Mouse (Mus musculus) heart, adult 18-20 months (tissue): ENCODE measurements around the gene Mrpl36. TPM values are rescaled to one million over a fixed set of nuclear protein-coding genes. Genes with fewer than 3 reads are reported as not detected.

Experiments used
- DNase-seq, 2 experiments: peaks; one replicate each; pipeline ENCODE4 v3.0.0; 2021 to 2022; ENCODE audit warnings: mixed read lengths in 1 of 2
- long read RNA-seq, 2 experiments: library from polyadenylated mRNA; stranded (forward); transcript quantifications; one replicate each; pipeline ENCODE4 v2.0.0; 2021
- total RNA-seq, 2 experiments: library from RNA; stranded (reverse); gene quantifications; 2 replicates each; pipeline ENCODE4 v1.2.3; 2021

The Mrpl36 gene
- total RNA-seq = 10 to 100 TPM; 57.0 to 61.7 TPM
- long read RNA-seq, experiment 1, transcript Mrpl36-201 (2 exons, 923 nt) = major isoform, 51 of 53 reads
- long read RNA-seq, experiment 1, partial matches to known transcripts = 0 of 53 reads
- long read RNA-seq, experiment 1, other reads (novel, unspliced or antisense) = 2 of 53 reads
- long read RNA-seq, experiment 2, transcript Mrpl36-201 (2 exons, 923 nt) = major isoform, 44 of 54 reads
- long read RNA-seq, experiment 2, partial matches to known transcripts = 0 of 54 reads
- long read RNA-seq, experiment 2, other reads (novel, unspliced or antisense) = 8 of 54 reads

- peak; percentile 94 to 95 for DNase-seq
Observed at GRCm38 (mm10) chr13:73327827-73328698, at the start of gene Mrpl36, which contains the start of gene Ndufs6. Gene Mrpl36, plus strand, starts transcription at chr13:73328513. Gene Ndufs6, minus strand, starts transcription at chr13:73328542.

GRCm38 (mm10) chr13:73279196-73279595 is 49.1 kb upstream of the Mrpl36 start:
- DNase-seq = no peak

GRCm38 (mm10) chr13:73282407-73282806 is 45.9 kb upstream of the Mrpl36 start:
- no peak for DNase-seq

GRCm38 (mm10) chr13:73283534-73283933 is 44.8 kb upstream of the Mrpl36 start:
- peak in 1 of 2 experiments; percentile 52 for DNase-seq

GRCm38 (mm10) chr13:73290206-73290605 is 38.1 kb upstream of the Mrpl36 start:
- DNase-seq = peak; percentile 75

GRCm38 (mm10) chr13:73291102-73291501 is 37.2 kb upstream of the Mrpl36 start:
- DNase-seq = no peak

GRCm38 (mm10) chr13:73298717-73299116 is 29.6 kb upstream of the Mrpl36 start:
- DNase-seq = no peak

GRCm38 (mm10) chr13:73299322-73299721 is 29.0 kb upstream of the Mrpl36 start:
- DNase-seq = no peak

GRCm38 (mm10) chr13:73304729-73305128 is 23.6 kb upstream of the Mrpl36 start:
- no peak for DNase-seq

- DNase-seq = no peak
Observed at GRCm38 (mm10) chr13:73305398-73306084, 22.8 kb upstream of the Mrpl36 start.

- no peak for DNase-seq
Observed at GRCm38 (mm10) chr13:73306085-73306410, 22.3 kb upstream of the Mrpl36 start.

- DNase-seq = no peak
Observed at GRCm38 (mm10) chr13:73306430-73306829, 21.9 kb upstream of the Mrpl36 start.

- peak; percentile 29 to 65 for DNase-seq
Observed at GRCm38 (mm10) chr13:73310183-73310929, 18.0 kb upstream of the Mrpl36 start.

GRCm38 (mm10) chr13:73320048-73320447 is 8.3 kb upstream of the Mrpl36 start:
- no peak for DNase-seq

GRCm38 (mm10) chr13:73322626-73323025 is 5.7 kb upstream of the Mrpl36 start:
- DNase-seq = no peak

- DNase-seq = peak in 1 of 2 experiments; percentile 14
Observed at GRCm38 (mm10) chr13:73323406-73323805, 4.9 kb upstream of the Mrpl36 start.

GRCm38 (mm10) chr13:73330844-73331501 is 2.7 kb downstream of the Mrpl36 start:
- peak; percentile 92 to 97 for DNase-seq

GRCm38 (mm10) chr13:73331736-73332135 is 3.4 kb downstream of the Mrpl36 start:
- DNase-seq = peak in 1 of 2 experiments; percentile 24

GRCm38 (mm10) chr13:73336753-73337152 is 8.4 kb downstream of the Mrpl36 start:
- peak in 1 of 2 experiments; percentile 10 for DNase-seq

- DNase-seq = no peak
Observed at GRCm38 (mm10) chr13:73345102-73345890, 17.0 kb downstream of the Mrpl36 start.
